Mouse (Mus musculus): ENCODE data around the gene Paqr6. TPM values are rescaled to one million over a fixed set of nuclear protein-coding genes. Genes with fewer than 3 reads are reported as not detected.
A peak's percentile ranks its signal among the peaks of the same experiment; 100 is the strongest.

The Paqr6 gene
- total RNA-seq (2014; rRNA removed) (not detected in 2 replicates), polyA plus RNA-seq (2012; rRNA removed) (0.56 and 0.66 TPM in 2 replicates)

DNA sequence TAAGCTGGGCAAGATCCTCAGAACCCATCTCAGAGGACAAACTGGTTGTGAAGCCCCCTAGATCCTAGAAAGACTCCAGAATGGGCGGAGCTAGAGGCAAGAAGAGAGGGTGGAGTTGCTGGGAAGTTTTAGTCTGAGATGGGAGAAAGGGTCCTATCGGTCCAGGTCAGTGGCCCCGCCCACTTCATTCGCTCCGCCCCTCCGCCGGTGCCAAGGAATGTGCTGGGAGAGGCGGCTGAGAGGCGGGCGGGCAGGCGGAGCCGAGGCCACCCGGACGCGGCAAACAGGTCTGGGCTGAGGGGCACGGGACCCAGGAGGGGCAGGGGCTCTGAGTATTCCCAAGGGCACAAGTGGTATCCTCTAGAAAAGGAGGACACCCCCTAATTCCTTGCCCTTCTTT is at the start of gene Paqr6:
Paqr6 (plus strand) TSS at position 248 of the 400 bp plus-strand sequence.
- TF ChIP-seq CTCF (IDR thresholded peaks at IDR 0.05; ENCODE audit: low read depth, low read length) (no peak), POLR2A (IDR thresholded peaks at IDR 0.05; ENCODE audit: extremely low read depth, insufficient read depth, low read length) (no peak)
- no peaks in the 10 kb centered on the region for H3K4me1 ChIP-seq (ENCODE audit: control insufficient read depth, insufficient read depth, low read length)
- no peak for DNase-seq (ENCODE audit: extremely low read depth, low read depth, low spot score)
- no peak within 1 kb of the TSS for H3K4me3 ChIP-seq (ENCODE audit: insufficient read depth, low read depth, low read length)
- WGBS = 13% methylated on average over 16 of the region's 16 CpGs
- no peak within 1 kb of the TSS for H3K27ac ChIP-seq (replicated peaks; ENCODE audit: insufficient read depth, low read depth, low read length)
- H3K79me2 ChIP-seq (ENCODE audit: control insufficient read depth, insufficient read depth, low read length) = no peaks in the 10 kb centered on the region
- peaks cover 13% of the 10 kb centered on the region; the same call in 1 of the 2 replicates for H3K36me3 ChIP-seq (ENCODE audit: control insufficient read depth, insufficient read depth, low read length)
- peaks cover 7% of the 10 kb centered on the region; the same call in 1 of the 2 replicates for H3K27me3 ChIP-seq (ENCODE audit: control insufficient read depth, insufficient read depth, low read length)
- no peak within 1 kb of the TSS for H3K9ac ChIP-seq (ENCODE audit: low read depth, low read length)

DNA sequence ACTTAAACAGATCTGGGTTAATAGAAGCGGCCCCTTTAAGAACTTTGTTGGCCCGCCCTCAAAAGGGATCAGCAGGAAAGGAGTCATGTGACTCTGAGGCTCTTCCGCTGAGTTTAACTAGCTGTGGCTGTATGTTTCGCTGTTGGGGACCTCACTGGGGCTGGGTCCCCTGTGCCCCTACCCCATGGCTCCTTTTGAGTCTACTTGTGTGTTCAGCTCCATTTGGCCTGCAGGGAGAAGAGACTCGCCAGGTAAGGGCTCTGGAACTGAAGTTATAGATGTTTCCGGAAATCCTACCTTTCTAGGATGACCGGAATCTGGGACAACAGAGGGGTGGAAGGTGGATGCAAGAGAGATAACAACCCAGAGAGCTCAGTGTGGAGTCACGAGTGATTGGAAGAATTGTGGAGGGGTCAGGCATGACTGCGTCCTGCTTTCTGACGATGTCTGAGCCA is 39.4 kb upstream of the Paqr6 start, which contains the start of gene Glmp:
Glmp (plus strand) TSS at position 73 of the 455 bp plus-strand sequence.
- peak within 1 kb of the TSS; percentile 91 for H3K9ac ChIP-seq (ENCODE audit: low read depth, low read length)
- TF ChIP-seq CTCF (IDR thresholded peaks at IDR 0.05; ENCODE audit: low read depth, low read length) = no peak
- 0 out of 2 replicates have a peak, but pooled peaks have one; percentile 46 for TF ChIP-seq POLR2A (IDR thresholded peaks at IDR 0.05; ENCODE audit: extremely low read depth, insufficient read depth, low read length)
- H3K36me3 ChIP-seq (ENCODE audit: control insufficient read depth, insufficient read depth, low read length) = peaks cover 24% of the 10 kb centered on the region
- peak within 1 kb of the TSS; percentile 63 for H3K4me3 ChIP-seq (ENCODE audit: insufficient read depth, low read depth, low read length)
- H3K27ac ChIP-seq (replicated peaks; ENCODE audit: insufficient read depth, low read depth, low read length) = peak within 1 kb of the TSS; percentile 72
- H3K4me1 ChIP-seq (ENCODE audit: control insufficient read depth, insufficient read depth, low read length) = peaks cover 8% of the 10 kb centered on the region
- peak; percentile 80 for DNase-seq (ENCODE audit: extremely low read depth, low read depth, low spot score)
- H3K79me2 ChIP-seq (ENCODE audit: control insufficient read depth, insufficient read depth, low read length) = peaks cover 13% of the 10 kb centered on the region; the same call in 1 of the 2 replicates
- under 1% methylated on average over 10 of the region's 10 CpGs for WGBS
- H3K27me3 ChIP-seq (ENCODE audit: control insufficient read depth, insufficient read depth, low read length) = no peaks in the 10 kb centered on the region

DNA sequence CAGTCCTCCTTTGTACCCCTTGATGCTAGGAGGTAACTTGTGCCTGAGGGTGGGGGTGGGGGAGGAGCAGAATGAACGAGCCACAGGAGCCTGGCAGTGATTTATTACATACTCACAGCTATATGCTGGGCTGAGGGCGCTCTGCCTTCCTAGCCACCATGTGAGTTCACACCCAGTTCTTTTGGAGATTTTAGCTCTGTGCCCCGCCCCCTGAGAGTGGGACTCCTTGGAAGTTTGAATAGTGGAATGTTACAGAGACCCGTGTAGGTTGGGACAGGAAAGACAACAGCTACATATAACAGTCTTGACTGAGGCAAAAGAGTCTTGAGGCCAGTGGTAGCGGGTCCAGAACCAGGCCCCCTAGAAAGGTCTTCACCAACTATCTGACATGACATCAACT is 35.4 kb upstream of the Paqr6 start:
- no peaks in the 10 kb centered on the region for H3K27me3 ChIP-seq (ENCODE audit: control insufficient read depth, insufficient read depth, low read length)
- TF ChIP-seq POLR2A (IDR thresholded peaks at IDR 0.05; ENCODE audit: extremely low read depth, insufficient read depth, low read length) (no peak), CTCF (IDR thresholded peaks at IDR 0.05; ENCODE audit: low read depth, low read length) (no peak)
- no peak overlapping the region for H3K4me3 ChIP-seq (ENCODE audit: insufficient read depth, low read depth, low read length)
- H3K4me1 ChIP-seq (ENCODE audit: control insufficient read depth, insufficient read depth, low read length) = peaks cover 8% of the 10 kb centered on the region
- peaks cover 13% of the 10 kb centered on the region; the same call in 1 of the 2 replicates for H3K79me2 ChIP-seq (ENCODE audit: control insufficient read depth, insufficient read depth, low read length)
- 0 out of 2 replicates have a peak, but pooled peaks cover 2% of the 10 kb centered on the region for H3K36me3 ChIP-seq (ENCODE audit: control insufficient read depth, insufficient read depth, low read length)
- WGBS = 85% methylated on average over 5 of the region's 5 CpGs
- H3K9ac ChIP-seq (ENCODE audit: low read depth, low read length) = no peak overlapping the region
- no peak for DNase-seq (ENCODE audit: extremely low read depth, low read depth, low spot score)
- no peak overlapping the region for H3K27ac ChIP-seq (replicated peaks; ENCODE audit: insufficient read depth, low read depth, low read length)

DNA sequence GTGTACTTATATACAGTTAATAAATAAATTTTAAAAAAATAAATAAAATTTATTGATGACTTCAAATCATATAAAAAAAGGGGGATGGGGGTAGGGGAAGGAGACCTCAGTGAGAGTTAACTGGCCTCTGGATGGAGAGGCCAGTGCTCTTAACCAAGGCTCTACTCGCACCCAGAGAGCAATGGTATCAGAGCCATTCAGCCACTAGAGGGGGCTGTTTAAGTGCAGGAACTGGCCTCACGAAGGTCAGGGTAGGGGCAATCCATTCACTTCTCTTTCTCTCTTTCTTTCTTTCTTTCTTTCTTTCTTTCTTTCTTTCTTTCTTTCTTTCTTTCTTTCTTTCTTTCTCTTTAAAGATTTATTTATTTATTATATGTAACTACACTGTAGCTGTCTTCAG is 33.1 kb upstream of the Paqr6 start:
- Histone ChIP-seq H3K9ac (ENCODE audit: low read depth, low read length) (no peak overlapping the region), H3K4me3 (ENCODE audit: insufficient read depth, low read depth, low read length) (no peak overlapping the region), H3K79me2 (ENCODE audit: control insufficient read depth, insufficient read depth, low read length) (0 out of 2 replicates have a peak, but pooled peaks cover 2% of the 10 kb centered on the region), H3K27ac (replicated peaks; ENCODE audit: insufficient read depth, low read depth, low read length) (no peak overlapping the region), H3K27me3 (ENCODE audit: control insufficient read depth, insufficient read depth, low read length) (no peaks in the 10 kb centered on the region), H3K36me3 (ENCODE audit: control insufficient read depth, insufficient read depth, low read length) (0 out of 2 replicates have a peak, but pooled peaks cover 2% of the 10 kb centered on the region), H3K4me1 (ENCODE audit: control insufficient read depth, insufficient read depth, low read length) (peaks cover 3% of the 10 kb centered on the region; the same call in 1 of the 2 replicates)
- TF ChIP-seq CTCF (IDR thresholded peaks at IDR 0.05; ENCODE audit: low read depth, low read length) = peak; percentile 78
- no peak for TF ChIP-seq POLR2A (IDR thresholded peaks at IDR 0.05; ENCODE audit: extremely low read depth, insufficient read depth, low read length)
- WGBS = 16% methylated on average over 2 of the region's 2 CpGs
- peak; percentile 39 for DNase-seq (ENCODE audit: extremely low read depth, low read depth, low spot score)

DNA sequence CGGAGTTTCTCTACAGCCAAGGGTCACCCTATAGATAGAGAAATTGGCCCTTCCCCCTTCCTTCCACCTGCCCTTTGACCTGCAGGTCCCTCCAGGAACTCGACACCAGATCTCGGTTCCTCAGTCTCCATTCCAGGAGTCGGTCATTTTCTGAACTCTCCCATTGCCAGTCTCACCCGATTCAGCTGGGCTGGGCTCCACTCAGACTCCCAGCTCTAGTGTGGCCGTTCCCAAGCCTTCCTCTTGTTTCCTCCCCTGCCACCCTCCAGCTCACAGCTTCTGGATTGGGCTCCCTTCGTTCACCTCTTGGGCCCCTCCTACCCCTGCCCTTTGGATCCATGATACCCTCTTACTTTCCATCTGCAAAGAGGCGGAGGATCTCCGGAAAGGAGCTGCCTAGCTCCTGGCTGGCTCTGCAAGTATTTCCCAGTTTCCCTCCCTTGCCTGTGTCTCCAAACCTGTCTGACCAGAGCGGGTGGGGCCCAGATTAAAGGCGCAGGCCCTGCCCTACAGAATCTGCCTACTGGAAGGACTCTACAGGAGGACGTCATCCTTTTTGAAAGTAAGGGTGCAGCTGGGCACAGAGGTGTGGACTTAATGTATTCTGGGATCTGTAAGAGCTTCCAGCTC is 30.2 kb upstream of the Paqr6 start:
- peak; percentile 28 for DNase-seq (ENCODE audit: extremely low read depth, low read depth, low spot score)

More for the DNA sequence above, 30.2 kb upstream of the Paqr6 start:
- TF ChIP-seq CTCF (IDR thresholded peaks at IDR 0.05; ENCODE audit: low read depth, low read length) (no peak), POLR2A (IDR thresholded peaks at IDR 0.05; ENCODE audit: extremely low read depth, insufficient read depth, low read length) (no peak)
- Histone ChIP-seq H3K4me3 (ENCODE audit: insufficient read depth, low read depth, low read length) (no peak overlapping the region), H3K4me1 (ENCODE audit: control insufficient read depth, insufficient read depth, low read length) (peaks cover 12% of the 10 kb centered on the region), H3K27me3 (ENCODE audit: control insufficient read depth, insufficient read depth, low read length) (no peaks in the 10 kb centered on the region), H3K79me2 (ENCODE audit: control insufficient read depth, insufficient read depth, low read length) (peaks cover 4% of the 10 kb centered on the region; the same call in 1 of the 2 replicates), H3K27ac (replicated peaks; ENCODE audit: insufficient read depth, low read depth, low read length) (no peak overlapping the region), H3K9ac (ENCODE audit: low read depth, low read length) (no peak overlapping the region), H3K36me3 (ENCODE audit: control insufficient read depth, insufficient read depth, low read length) (no peaks in the 10 kb centered on the region)
- WGBS = 50% methylated on average over 12 of the region's 12 CpGs
